Mouse (Mus musculus) lung, adult 2 months (tissue): ENCODE data around the gene Orai1.

Experiments used
- CTCF ChIP-seq: fragments of 200-500 bp; IDR thresholded peaks from 2 replicates; pipeline ENCODE4 v1.5.1; 2011; ENCODE audit warnings: mild to moderate bottlenecking, low read length, control low read depth; ENCODE audit not compliant: insufficient read depth
- POLR2A ChIP-seq: fragments of 200-500 bp; IDR thresholded peaks from 2 replicates; pipeline ENCODE4 v1.6.1; 2011; ENCODE audit warnings: low read depth, mild to moderate bottlenecking, control low read depth, low read length, borderline replicate concordance; ENCODE audit errors: extremely low read depth

- no peak for TF ChIP-seq CTCF
- no peak for TF ChIP-seq POLR2A
Observed at GRCm38 (mm10) chr5:123019336-123020016, 4.6 kb downstream of the Orai1 start.
